Mouse (Mus musculus) frontal cortex, postnatal 25 days (tissue): ENCODE data around the gene Rcn3.
A peak's percentile ranks its signal among the peaks of the same experiment; 100 is the strongest.
"Not testable (repeated sequence)": the region's sequence is repeated elsewhere in the genome, so short reads cannot be mapped to it uniquely, and the experiment has no call there.

ENCODE experiments used
- DNase-seq, 2 experiments: peaks; one replicate each; pipeline ENCODE4 v3.0.0; 2022; ENCODE audit warnings: low spot score in 2 of 2

Gene Rcn3

DNA sequence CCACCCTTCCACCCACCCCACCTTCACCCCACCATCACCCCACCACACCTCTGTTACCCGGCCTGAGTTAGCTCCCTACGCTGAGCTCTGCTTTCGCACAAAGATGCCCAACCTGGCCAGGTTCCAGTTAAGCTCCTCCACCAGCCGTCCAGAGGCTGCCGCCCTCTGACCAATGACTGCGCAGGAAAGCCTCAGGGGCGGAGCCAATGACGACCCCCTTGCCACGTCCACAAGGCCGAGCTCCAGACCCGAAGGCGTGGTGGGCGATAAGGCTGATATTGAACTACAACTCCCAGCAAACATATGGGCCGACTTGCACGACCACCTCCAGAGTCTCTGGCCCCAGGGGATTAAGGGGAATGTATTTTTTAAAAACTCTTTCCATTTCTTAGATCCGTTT is at the start of gene Rcn3:
Gene Rcn3, minus strand, starts transcription at position 174 of the 400 bp plus-strand sequence.
- no peak for DNase-seq

DNA sequence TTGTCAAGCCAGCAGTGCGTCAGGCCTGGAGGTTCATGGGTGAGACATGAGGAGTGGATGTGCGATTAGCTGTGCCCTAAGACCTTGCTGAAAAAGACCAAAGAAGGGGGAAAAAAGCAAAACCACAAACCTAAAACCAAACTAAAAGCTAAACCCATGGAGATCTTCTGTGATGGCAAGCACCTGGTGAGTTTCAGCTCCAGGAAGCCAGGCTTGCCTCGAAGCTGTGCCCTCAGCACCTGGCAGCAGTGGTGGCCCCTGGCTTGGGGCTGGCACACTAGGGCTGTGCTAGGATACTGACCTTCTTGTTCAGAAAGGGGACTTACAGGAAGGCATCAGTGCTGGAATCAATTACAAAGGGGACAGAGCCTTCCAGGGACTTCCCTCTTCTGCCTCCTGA is 49.3 kb upstream of the Rcn3 start:
- DNase-seq = no peak

GRCm38 (mm10) chr7:45139904-45140723 is 48.1 kb upstream of the Rcn3 start:
- no peak for DNase-seq

GRCm38 (mm10) chr7:45138403-45138802 is 46.4 kb upstream of the Rcn3 start:
- no peak for DNase-seq

DNA sequence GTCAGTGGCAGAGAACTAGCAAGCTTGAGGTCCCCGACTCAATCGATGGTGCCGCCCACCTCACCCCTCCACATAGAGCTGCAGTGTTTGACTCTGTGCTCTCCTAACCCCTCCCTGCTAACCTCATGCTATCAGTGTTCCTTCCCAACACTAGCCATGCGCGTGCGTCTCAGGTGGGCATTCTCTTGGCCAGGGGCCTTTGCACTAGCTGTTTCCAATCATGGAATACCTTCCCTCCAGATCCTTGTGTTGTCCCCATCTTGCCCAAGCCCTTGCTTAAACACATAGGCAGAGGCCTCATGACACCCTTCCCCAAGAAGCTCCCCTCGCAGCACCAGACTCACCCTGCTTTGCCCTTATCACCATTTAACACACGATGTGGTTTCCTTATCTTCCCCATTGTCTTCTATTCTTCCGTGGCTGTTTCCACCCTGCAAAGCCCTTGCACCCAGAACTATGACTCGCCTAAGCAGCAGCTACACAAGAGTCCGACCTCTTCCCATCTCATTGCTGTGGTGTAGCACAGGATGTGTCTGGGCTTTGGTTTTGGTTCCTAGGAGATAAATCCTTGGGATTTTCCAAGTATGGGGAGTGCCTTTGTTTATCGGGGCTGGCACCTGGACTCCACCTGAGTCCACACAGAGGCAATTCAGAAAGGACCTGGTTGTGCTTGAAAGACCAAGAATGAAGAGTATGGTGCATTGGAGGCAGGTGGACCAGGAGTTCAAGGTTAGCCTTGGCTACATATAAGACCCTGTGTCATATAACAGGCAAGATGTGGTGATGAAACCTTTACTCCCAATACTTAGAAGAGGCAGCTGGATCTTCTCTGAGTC is 45.4 kb upstream of the Rcn3 start:
- no peak for DNase-seq

- peak; percentile 86 to 89 for DNase-seq
Observed at GRCm38 (mm10) chr7:45135993-45136567, 44.1 kb upstream of the Rcn3 start, which contains the start of the genes Gm45713 and Flt3l. Gm45713 (minus strand) TSS chr7:45136231. Flt3l (minus strand) TSS chr7:45136432.

DNA sequence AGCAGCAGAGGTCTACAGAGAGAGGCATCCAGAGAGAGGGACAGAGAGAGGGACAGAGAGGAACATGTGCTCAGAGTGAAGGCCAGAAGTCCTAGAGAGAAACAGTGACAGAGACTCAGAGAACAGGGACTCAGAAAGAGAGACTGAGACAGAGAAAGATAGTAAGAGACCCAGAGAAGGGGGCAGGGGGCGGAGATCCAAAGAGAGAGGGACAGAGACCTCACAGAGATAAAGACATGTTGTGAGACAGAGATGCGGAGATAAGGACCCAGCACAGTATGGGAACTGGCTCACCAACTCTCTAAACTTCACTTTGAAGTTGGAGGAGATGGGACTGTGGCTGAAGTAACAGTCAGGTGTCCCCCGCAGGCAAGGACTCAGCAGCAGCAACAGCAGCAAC is 43.3 kb upstream of the Rcn3 start:
- no peak for DNase-seq

- DNase-seq = no peak
Observed at GRCm38 (mm10) chr7:45134544-45135026, 42.6 kb upstream of the Rcn3 start.

DNA sequence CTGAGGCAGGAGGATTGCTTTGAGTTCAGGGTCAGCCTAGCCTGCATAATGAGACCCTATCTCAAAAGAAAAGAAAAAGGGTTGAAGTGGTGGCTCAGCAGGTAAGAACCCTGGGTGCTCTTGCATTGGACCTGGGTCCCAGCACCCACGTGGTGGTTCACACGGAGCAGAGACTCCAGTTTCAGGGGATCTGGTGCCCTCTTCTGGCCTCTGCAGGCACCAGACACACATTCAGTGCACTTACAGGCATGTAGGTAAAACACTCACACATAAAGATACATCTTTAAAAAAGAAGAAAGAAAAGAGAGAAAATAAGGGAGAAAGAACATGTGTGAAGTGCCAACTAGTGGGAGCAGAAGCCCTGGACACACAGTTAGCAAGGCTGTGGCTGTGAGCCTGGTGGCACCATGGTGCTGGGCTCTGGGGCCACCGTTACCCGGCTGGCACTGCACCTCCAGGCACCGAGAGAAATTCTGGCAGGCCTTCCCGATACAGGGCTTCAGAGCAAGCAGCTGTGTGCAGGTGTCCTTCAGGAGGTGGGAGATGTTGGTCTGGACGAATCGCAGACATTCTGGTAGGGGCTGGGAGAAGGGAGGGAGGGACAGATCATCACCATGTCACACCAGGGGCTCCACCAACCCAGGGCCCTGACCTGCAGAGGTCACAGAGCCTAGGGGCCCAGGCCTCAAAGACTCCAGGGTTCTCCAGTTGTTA is 41.6 kb upstream of the Rcn3 start:
- no peak for DNase-seq

- no peak for DNase-seq
Observed at GRCm38 (mm10) chr7:45131850-45132249, 39.8 kb upstream of the Rcn3 start.

DNA sequence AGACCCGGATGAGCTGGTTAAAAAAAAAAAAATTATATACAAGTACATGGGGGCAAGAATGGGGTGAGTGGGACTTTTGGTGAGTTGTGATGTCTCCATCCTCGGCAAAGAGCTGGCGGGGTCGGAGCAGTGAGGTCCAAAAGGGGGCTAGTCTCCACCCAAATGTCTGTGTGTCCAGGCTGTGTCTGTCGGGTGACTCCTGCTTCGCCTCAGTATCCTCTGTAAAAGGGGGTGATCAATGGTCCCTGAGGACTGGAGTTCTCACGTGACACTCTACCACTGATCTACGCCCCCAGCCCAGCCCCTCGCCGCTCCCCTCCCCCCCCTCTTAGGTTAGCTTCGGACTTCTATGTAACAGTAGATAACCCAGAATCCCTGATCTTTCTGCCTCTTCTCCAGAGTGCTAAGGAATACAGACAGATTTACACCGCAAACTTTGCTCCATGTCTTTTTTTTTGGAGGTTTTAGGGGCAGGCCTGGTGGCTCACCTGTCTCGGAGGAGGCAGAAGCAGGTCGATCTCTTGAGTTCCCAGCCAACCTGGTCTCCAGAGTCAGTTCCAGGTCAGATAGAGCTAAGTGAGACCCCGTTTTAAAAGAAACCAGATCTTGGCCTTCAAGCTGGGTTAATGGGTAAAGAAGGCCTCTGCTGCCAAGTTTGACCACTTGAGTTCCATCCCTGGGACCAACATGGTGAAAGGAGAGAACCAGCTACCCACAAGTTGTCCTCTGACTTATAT is 37.9 kb upstream of the Rcn3 start:
- DNase-seq = no peak

GRCm38 (mm10) chr7:45129318-45129717 is 37.3 kb upstream of the Rcn3 start:
- DNase-seq = no peak

GRCm38 (mm10) chr7:45128624-45129246 is 36.7 kb upstream of the Rcn3 start, which contains the start of gene Rpl13a:
Rpl13a (minus strand) TSS chr7:45128761.
- peak; percentile 97 for DNase-seq

DNA sequence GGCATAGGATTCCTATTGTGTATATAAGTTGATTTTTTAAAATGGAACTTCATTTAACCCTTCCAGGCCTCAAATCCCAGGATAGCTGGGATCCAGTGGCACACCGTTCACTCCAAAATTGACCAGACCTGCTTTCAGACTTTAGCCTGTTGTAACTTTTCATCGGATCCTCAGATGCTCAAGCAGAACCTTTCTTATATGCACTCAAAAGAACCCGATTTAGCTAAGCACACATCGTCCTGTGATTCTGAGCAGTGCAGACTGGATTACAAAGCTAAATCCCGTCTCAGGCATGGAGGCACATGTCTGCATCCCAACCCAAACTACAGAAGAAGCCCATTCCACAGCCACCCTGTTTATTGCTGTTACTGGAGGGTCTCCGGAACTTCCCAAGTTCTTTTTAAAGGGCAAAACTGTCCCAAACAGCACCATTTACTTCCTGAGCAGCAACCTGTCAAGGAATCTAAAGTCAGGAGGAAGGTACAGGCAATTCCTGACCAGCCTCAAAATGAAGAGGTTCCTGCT is 35.7 kb upstream of the Rcn3 start:
- DNase-seq = no peak

DNA sequence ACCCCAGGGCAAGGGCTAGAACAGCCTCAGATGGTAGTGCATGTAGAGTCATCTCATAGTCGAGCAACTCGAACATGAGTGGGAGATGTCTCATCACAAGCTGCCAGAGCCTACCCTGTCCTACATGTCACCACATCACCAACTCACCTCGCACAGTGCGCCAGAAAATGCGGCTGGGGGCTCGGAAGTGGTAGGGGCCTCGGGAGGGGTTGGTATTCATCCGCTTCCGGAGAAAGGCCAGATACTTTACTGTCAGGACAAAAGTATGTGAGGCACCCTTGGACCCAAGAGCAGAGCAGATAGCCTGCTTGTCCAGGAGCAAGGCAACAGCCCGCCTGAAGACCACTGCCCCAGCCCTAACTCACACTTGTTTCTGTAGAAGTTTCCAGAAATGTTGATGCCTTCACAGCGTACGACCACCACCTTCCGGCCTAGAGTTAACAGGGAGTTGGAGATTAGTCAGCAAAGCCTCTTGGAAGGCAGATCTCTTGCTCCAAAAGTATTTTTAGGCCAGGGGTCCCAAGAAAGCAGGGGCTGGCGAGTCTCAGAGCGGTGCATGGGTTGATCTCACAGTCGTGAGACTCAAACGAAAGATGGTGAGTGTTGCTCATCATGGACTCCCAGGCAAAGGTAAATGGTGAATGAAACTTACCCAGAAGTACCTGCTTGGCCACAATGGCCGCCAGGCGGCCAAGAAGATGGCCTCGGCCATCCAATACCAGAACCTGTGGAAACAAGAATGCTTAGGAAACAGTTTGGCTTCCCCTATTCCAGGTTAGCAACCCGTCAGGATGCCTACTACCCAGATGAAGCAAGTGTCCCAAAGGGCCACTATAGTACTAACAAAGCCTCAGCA is 35.1 kb upstream of the Rcn3 start:
- DNase-seq = no peak

- no peak for DNase-seq
Observed at GRCm38 (mm10) chr7:45126147-45126843, 34.3 kb upstream of the Rcn3 start.

DNA sequence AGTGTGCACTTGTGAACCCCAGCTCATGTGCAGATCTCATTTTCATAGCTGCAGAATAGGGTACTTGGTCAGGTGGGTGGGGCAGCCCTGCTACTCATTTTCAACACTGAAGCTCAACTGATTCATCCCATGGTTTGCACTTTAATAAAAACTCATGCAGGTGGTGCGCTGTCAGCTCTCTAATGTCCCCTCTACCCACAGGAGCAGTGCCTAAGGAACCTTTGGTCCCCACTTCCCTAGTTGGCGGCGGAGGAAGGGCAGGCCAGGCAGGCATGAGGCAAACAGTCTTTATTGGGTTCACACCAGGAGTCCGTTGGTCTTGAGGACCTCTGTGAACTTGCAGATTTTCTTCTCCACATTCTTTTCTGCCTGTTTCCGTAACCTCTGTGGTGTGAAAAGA is 33.6 kb upstream of the Rcn3 start:
- not testable (repeated sequence) for DNase-seq

- DNase-seq = no peak
Observed at GRCm38 (mm10) chr7:45125144-45125600, 33.2 kb upstream of the Rcn3 start.
